Mouse (Mus musculus) forebrain, embryonic 11.5 days (tissue): ENCODE results near the gene Ppp1ca. TPM values are rescaled to one million over a fixed set of nuclear protein-coding genes. Genes with fewer than 3 reads are reported as not detected.

ENCODE experiments used
- ATAC-seq: fragments of 200-750 bp; cut with Nextera tagmentation; replicated peaks from 2 replicates; pipeline ENCODE4 v1.8.0; 2017; ENCODE audit warnings: moderate TSS enrichment; ENCODE audit not compliant: low FRiP score
- DNase-seq: peaks from one replicate; pipeline ENCODE4 v3.0.0-alpha.2; 2017; ENCODE audit warnings: low spot score
- H3K27ac ChIP-seq: fragments of 300-500 bp; sonication (generic); 2 replicates; pipeline ENCODE4 v1.5.1; 2014; ENCODE audit warnings: low read depth, low read length
- H3K27me3 ChIP-seq: fragments of 300-500 bp; sonication (generic); 2 replicates; pipeline ENCODE4 v1.6.1; 2014; ENCODE audit warnings: mild to moderate bottlenecking, low read length, mixed read lengths; ENCODE audit not compliant: control insufficient read depth, insufficient read depth
- H3K36me3 ChIP-seq: fragments of 300-500 bp; sonication (generic); 2 replicates; pipeline ENCODE4 v1.6.1; 2014; ENCODE audit warnings: mild to moderate bottlenecking, low read length, moderate library complexity, mixed read lengths; ENCODE audit not compliant: control insufficient read depth, insufficient read depth
- H3K4me1 ChIP-seq: fragments of 300-500 bp; sonication (generic); replicated peaks from 2 replicates; pipeline ENCODE4 v1.6.1; 2014; ENCODE audit warnings: low read length, mixed read lengths; ENCODE audit not compliant: control insufficient read depth, insufficient read depth
- H3K4me2 ChIP-seq: fragments of 300-500 bp; sonication (generic); 2 replicates; pipeline ENCODE4 v1.6.1; 2014; ENCODE audit warnings: low read depth, mild to moderate bottlenecking, low read length, moderate library complexity, mixed read lengths; ENCODE audit not compliant: severe bottlenecking
- H3K4me3 ChIP-seq: fragments of 300-500 bp; sonication (generic); 2 replicates; pipeline ENCODE4 v1.5.1; 2014; ENCODE audit warnings: low read depth, low read length
- H3K9ac ChIP-seq: fragments of 300-500 bp; sonication (generic); 2 replicates; pipeline ENCODE4 v1.6.1; 2014; ENCODE audit warnings: low read length
- H3K9me3 ChIP-seq: fragments of 300-500 bp; sonication (generic); 2 replicates; pipeline ENCODE4 v1.6.1; 2016; ENCODE audit warnings: low read length, mixed read lengths; ENCODE audit not compliant: control insufficient read depth
- whole genome bisulfite sequencing: fragments of 180-500 bp; shearing (Covaris S2); extraction: QIAGEN DNeasy Blood & Tissue Kit; methylation state at CpG from one replicate; pipeline ENCODE4 v1.1.7; 2014; 5-methylcytosine and 5-hydroxymethylcytosine counted together
- polyA plus RNA-seq: library from polyadenylated mRNA; unstranded; fragments of >200 nt; fragmentation: Nextera tagmentation; extraction: Ambion mirVana; gene quantifications from 2 replicates; pipeline ENCODE4 v1.2.1, GENCODE M21; 2014

Ppp1ca gene
- 856 and 864 TPM in 2 replicates for polyA plus RNA-seq

DNA sequence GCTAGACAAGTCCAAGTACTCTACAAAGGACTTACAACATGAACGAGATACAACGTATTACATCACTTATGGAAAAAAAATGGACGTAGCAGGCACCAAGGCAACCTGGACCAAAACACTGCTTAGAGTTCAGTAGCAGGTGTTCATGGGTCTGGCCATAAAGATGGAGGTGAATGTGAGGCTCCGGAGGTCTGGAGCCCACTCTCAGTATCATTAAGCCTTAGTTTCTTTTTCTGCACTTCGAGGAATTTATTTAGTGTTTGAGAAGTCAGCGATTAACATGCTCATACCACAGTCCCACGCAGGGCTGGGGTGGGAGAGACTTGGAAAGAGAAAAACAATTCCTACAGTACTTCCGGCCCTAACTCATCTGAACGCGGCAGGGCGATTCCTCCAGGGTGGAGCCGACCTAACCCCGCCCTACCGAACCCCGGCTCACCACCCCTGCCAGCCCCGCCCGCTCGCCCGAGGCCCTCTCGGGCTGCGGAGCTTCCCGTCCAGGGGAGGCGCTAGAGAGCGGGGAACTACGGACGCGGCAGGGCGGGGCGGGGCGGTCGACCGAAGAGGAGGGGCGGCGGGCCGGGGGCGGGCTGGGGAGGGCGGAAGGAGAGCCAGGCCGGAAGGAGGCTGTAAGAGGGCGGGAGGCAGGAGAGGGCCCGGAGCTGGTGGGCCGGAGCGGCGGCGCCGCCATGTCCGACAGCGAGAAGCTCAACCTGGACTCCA, at the start of gene Ppp1ca:
Gene Ppp1ca, plus strand, starts transcription at position 538 of the 723 bp plus-strand sequence.
- peaks cover 14% of the 10 kb centered on the region for H3K36me3 ChIP-seq
- H3K27me3 ChIP-seq: no peaks in the 10 kb centered on the region
- H3K4me3 ChIP-seq: peak within 1 kb of the TSS; percentile 89
- H3K9me3 ChIP-seq: no peaks in the 10 kb centered on the region
- peaks cover 10% of the 10 kb centered on the region for H3K4me1 ChIP-seq
- H3K27ac ChIP-seq: peak within 1 kb of the TSS; percentile 71
- peak; percentile 99 for DNase-seq
- ATAC-seq: peak; percentile 94
- peak within 1 kb of the TSS; percentile 97 for H3K9ac ChIP-seq
- peak within 1 kb of the TSS; percentile 93 for H3K4me2 ChIP-seq
- WGBS: 7% methylated on average over 43 of the region's 47 CpGs

DNA sequence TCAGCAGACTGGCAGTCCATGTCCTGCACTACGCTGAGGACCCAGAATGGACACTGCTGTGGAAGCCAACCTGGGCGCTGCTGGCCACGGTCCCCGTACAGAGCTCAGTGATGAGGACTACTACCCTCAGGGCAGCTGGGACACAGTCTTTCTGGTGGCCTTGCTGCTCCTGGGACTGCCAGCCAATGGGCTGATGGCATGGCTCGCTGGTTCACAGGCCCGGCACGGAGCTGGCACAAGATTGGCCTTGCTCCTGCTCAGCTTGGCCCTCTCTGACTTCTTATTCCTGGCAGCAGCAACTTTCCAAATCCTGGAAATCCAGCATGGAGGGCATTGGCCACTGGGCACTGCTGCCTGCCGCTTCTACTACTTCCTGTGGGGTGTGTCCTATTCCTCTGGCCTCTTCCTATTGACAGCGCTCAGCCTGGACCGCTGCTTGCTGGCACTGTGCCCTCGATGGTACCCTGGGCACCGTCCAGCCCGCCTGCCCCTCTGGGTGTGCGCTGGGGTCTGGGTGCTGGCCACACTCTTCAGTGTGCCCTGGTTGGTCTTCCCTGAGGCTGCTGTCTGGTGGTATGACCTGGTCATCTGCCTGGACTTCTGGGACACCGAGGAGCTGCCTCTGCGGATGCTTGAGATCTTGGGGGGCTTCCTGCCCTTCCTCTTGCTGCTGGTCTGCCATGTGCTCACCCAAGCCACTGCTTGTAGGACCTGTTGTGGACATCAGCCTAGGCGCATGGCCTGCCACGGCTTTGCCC, 49.3 kb upstream of the Ppp1ca start:
- Histone ChIP-seq H3K4me2 (no peak overlapping the region), H3K36me3 (no peaks in the 10 kb centered on the region), H3K4me3 (no peak overlapping the region), H3K27ac (no peak overlapping the region), H3K27me3 (no peaks in the 10 kb centered on the region), H3K4me1 (no peaks in the 10 kb centered on the region; the same call in 1 of the 2 replicates), H3K9ac (no peak overlapping the region), H3K9me3 (no peaks in the 10 kb centered on the region; the same call in 1 of the 2 replicates)
- DNase-seq (no peak), ATAC-seq (no peak)
- 93% methylated on average over 18 of the region's 18 CpGs for WGBS

GRCm38 (mm10) chr19:4143759-4144268, 48.1 kb upstream of the Ppp1ca start, which contains the start of gene Cabp4:
Gene Cabp4, minus strand, starts transcription at chr19:4144033.
- Histone ChIP-seq H3K27me3 (no peaks in the 10 kb centered on the region), H3K9me3 (no peaks in the 10 kb centered on the region; the same call in 1 of the 2 replicates), H3K4me3 (no peak within 1 kb of the TSS), H3K9ac (no peak within 1 kb of the TSS), H3K36me3 (no peaks in the 10 kb centered on the region), H3K27ac (no peak within 1 kb of the TSS), H3K4me1 (peaks cover 3% of the 10 kb centered on the region), H3K4me2 (no peak within 1 kb of the TSS)
- DNase-seq (no peak), ATAC-seq (no peak)
- WGBS: 86% methylated on average over 7 of the region's 7 CpGs

GRCm38 (mm10) chr19:4144550-4145498, 47.0 kb upstream of the Ppp1ca start:
- no peak for ATAC-seq
- no peaks in the 10 kb centered on the region for H3K27me3 ChIP-seq
- no peak overlapping the region for H3K27ac ChIP-seq
- no peaks in the 10 kb centered on the region; the same call in 1 of the 2 replicates for H3K9me3 ChIP-seq
- DNase-seq: no peak
- H3K36me3 ChIP-seq: no peaks in the 10 kb centered on the region
- H3K9ac ChIP-seq: no peak overlapping the region
- H3K4me2 ChIP-seq: no peak overlapping the region
- H3K4me3 ChIP-seq: no peak overlapping the region
- H3K4me1 ChIP-seq: peaks cover 7% of the 10 kb centered on the region
- WGBS: 87% methylated on average over 16 of the region's 16 CpGs

DNA sequence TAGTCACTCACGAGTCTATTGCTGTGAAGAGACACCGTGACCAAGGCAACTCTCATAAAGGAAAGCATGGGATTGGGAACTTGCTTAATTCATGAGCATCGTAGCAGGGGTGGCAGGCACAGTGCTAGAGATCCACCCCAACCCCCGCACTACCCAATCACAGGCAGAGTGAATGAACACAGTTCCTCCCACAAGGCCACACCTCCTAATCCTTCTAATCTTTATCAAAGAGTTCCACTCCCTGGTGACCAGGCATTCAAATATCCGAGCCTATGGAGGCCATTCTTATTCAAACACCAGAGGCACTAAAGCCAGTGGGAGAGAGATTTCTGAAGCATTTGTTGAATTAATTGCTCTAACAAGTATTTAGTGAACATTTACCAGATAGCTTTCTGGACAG, 45.9 kb upstream of the Ppp1ca start:
- no peak overlapping the region for H3K4me2 ChIP-seq
- no peaks in the 10 kb centered on the region for H3K27me3 ChIP-seq
- no peak overlapping the region for H3K4me3 ChIP-seq
- WGBS: 87% methylated on average over 5 of the region's 5 CpGs
- ATAC-seq: no peak
- no peak for DNase-seq
- peaks cover 7% of the 10 kb centered on the region for H3K4me1 ChIP-seq
- no peaks in the 10 kb centered on the region; the same call in 1 of the 2 replicates for H3K9me3 ChIP-seq
- H3K36me3 ChIP-seq: no peaks in the 10 kb centered on the region
- no peak overlapping the region for H3K9ac ChIP-seq
- H3K27ac ChIP-seq: no peak overlapping the region

DNA sequence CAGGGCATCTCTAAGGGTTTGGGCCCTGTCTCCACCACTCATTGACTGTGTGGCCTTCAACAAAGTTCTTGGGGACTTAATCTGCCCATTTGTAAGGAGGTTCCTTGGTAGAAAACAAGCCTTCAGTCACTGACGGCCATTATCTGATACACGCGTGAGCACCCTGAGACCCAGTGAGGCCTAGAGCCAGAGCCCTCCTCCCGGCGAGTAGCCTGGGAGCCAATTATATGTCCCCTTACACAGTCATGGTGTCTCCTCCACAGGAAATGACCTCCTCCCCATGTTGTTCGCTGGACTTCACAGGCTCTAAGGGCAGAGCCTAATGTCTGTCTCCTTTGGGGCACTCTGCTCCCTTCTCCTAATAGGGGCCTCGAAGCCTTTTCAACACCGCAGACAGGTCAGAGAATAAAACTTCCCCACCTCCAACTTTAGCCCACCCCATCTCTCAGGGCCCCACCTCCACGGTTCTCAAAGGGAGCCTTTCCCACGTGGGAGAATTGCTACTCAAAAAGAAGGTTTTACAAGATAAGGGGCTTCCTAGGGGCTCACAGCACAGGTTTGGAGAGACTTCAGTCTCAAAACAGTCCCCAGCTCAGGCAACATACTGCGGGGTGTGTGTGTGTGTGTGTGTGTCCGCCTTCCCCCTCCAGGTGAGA, 45.4 kb upstream of the Ppp1ca start:
- ATAC-seq: no peak
- no peak overlapping the region for H3K9ac ChIP-seq

DNA sequence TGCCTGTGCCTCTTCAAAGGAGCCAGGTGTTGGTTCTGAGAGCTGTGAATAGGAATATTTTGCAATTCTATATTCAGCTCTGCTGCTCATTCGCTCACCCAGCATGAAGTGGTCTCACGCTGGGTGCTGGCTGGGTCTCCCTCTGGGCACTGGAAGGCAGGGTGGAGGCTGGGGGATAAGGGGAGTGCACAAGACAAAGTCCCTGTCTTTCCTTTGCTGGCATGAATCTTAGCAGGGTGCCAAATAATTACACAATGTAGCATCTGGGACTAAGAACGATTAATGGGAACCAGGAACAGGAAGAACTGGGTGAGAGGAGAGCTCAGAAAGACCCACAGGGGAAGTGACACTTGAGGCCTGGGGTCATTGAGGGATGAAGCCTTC, 44.9 kb upstream of the Ppp1ca start:
- H3K4me2 ChIP-seq: no peak overlapping the region
- H3K36me3 ChIP-seq: no peaks in the 10 kb centered on the region
- peaks cover 7% of the 10 kb centered on the region for H3K4me1 ChIP-seq
- no peaks in the 10 kb centered on the region; the same call in 1 of the 2 replicates for H3K9me3 ChIP-seq
- no peak overlapping the region for H3K27ac ChIP-seq
- WGBS: 48% methylated on average over 3 of the region's 3 CpGs
- ATAC-seq (no peak), DNase-seq (no peak)
- no peak overlapping the region for H3K4me3 ChIP-seq
- H3K9ac ChIP-seq: no peak overlapping the region
- no peaks in the 10 kb centered on the region for H3K27me3 ChIP-seq

More for the DNA sequence above, 45.4 kb upstream of the Ppp1ca start:
- 62% methylated on average over 12 of the region's 12 CpGs for WGBS
- Histone ChIP-seq H3K27me3 (no peaks in the 10 kb centered on the region), H3K9me3 (no peaks in the 10 kb centered on the region; the same call in 1 of the 2 replicates), H3K4me1 (peaks cover 7% of the 10 kb centered on the region), H3K4me2 (no peak overlapping the region), H3K4me3 (no peak overlapping the region), H3K27ac (no peak overlapping the region), H3K36me3 (no peaks in the 10 kb centered on the region)
- DNase-seq: no peak
